Mouse (Mus musculus): ENCODE data around the gene Tescl. TPM values are rescaled to one million over a fixed set of nuclear protein-coding genes. Genes with fewer than 3 reads are reported as not detected.

Gene Tescl
- polyA plus RNA-seq, 1 experiment from 2014 or later = not detected

- Histone ChIP-seq H3K27ac (ENCODE audit: low read depth) (no peak overlapping the region), H3K4me2 (no peak overlapping the region), H3K9me3 (ENCODE audit: low read depth, low read length) (no peaks in the 10 kb centered on the region), H3K36me3 (ENCODE audit: insufficient read depth) (no peaks in the 10 kb centered on the region), H3K4me3 (ENCODE audit: low read depth, low read length) (no peak overlapping the region), H3K27me3 (ENCODE audit: insufficient read depth, low read length) (no peaks in the 10 kb centered on the region), H3K4me1 (ENCODE audit: insufficient read depth) (no peaks in the 10 kb centered on the region), H3K9ac (no peak overlapping the region)
- WGBS = 60% methylated on average over 7 of the region's 7 CpGs
- no peak for TF ChIP-seq CTCF (IDR thresholded peaks at IDR 0.05; ENCODE audit: low read depth)
- ATAC-seq (ENCODE audit: insufficient read depth) = no peak
- no peak for DNase-seq
These were observed 10.1 kb upstream of the Tescl start for GRCm38 (mm10) chr7:24343701-24344272.

GRCm38 (mm10) chr7:24338241-24338640, 4.5 kb upstream of the Tescl start:
- TF ChIP-seq CTCF (IDR thresholded peaks at IDR 0.05; ENCODE audit: low read depth) = peak; percentile 27; the same call in 1 of the 2 replicates
- H3K27ac ChIP-seq (ENCODE audit: low read depth) = no peak overlapping the region
- WGBS = 39% methylated on average over 2 of the region's 2 CpGs
- DNase-seq (no peak), ATAC-seq (ENCODE audit: insufficient read depth) (no peak)
- H3K36me3 ChIP-seq (ENCODE audit: insufficient read depth) = no peaks in the 10 kb centered on the region
- no peaks in the 10 kb centered on the region for H3K4me1 ChIP-seq (ENCODE audit: insufficient read depth)
- H3K27me3 ChIP-seq (ENCODE audit: insufficient read depth, low read length) = peaks cover 7% of the 10 kb centered on the region
- no peaks in the 10 kb centered on the region for H3K9me3 ChIP-seq (ENCODE audit: low read depth, low read length)
- no peak overlapping the region for H3K9ac ChIP-seq
- no peak overlapping the region for H3K4me3 ChIP-seq (ENCODE audit: low read depth, low read length)
- H3K4me2 ChIP-seq = no peak overlapping the region

- Histone ChIP-seq H3K36me3 (ENCODE audit: insufficient read depth) (no peaks in the 10 kb centered on the region), H3K4me3 (ENCODE audit: low read depth, low read length) (no peak overlapping the region), H3K9me3 (ENCODE audit: low read depth, low read length) (no peaks in the 10 kb centered on the region), H3K27ac (ENCODE audit: low read depth) (no peak overlapping the region), H3K9ac (no peak overlapping the region), H3K4me2 (no peak overlapping the region), H3K27me3 (ENCODE audit: insufficient read depth, low read length) (peaks cover 10% of the 10 kb centered on the region), H3K4me1 (ENCODE audit: insufficient read depth) (no peaks in the 10 kb centered on the region)
- peak; percentile 91 for DNase-seq
- peak; percentile 76 for TF ChIP-seq CTCF (IDR thresholded peaks at IDR 0.05; ENCODE audit: low read depth)
- 14% methylated on average over 5 of the region's 5 CpGs for WGBS
- ATAC-seq (ENCODE audit: insufficient read depth) = peak; percentile 17; the same call in 1 of the 2 replicates
These were observed 2.1 kb upstream of the Tescl start for GRCm38 (mm10) chr7:24335699-24336309.

DNA sequence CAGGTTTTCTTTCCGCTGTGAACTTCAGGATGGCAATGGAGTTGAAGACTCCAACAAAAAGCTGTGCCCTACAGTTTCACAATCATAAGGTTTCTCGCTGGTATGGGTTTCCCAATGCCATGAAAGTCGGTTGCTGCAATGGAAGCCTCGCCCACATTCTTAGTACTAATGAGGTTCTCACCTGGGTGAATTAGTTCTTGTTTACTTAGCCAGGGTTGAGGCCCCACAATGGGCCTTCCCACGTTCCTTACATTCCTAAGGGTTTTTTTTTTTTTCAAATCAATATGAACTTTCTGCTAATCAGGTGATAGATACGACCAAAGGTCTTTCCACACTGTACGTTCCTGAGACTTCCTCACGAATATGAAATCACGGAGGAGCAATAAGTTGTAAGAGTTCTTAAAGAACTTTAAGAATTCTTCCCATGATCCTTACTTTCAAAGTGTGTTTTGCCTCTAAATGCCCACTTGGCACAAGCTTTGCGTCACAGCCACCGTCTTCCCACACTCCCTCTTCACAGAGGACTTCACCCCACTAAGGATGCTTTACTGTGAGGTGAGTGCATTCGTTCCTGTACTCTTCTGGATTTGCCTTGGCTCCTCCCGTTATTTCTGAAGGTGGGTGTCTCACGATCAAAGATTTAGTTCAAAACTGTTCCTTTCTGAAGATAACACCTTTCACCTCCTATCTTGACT, 6.3 kb downstream of the Tescl start:
- H3K4me1 ChIP-seq (ENCODE audit: insufficient read depth) = no peaks in the 10 kb centered on the region
- peaks cover 6% of the 10 kb centered on the region; the same call in 1 of the 2 replicates for H3K9me3 ChIP-seq (ENCODE audit: low read depth, low read length)
- no peaks in the 10 kb centered on the region for H3K27me3 ChIP-seq (ENCODE audit: insufficient read depth, low read length)
- H3K4me3 ChIP-seq (ENCODE audit: low read depth, low read length) = no peak overlapping the region
- DNase-seq (no peak), ATAC-seq (ENCODE audit: insufficient read depth) (no peak)
- 70% methylated on average over 14 of the region's 14 CpGs for WGBS
- no peak overlapping the region for H3K9ac ChIP-seq
- TF ChIP-seq CTCF (IDR thresholded peaks at IDR 0.05; ENCODE audit: low read depth) = no peak
- H3K36me3 ChIP-seq (ENCODE audit: insufficient read depth) = no peaks in the 10 kb centered on the region
- no peak overlapping the region for H3K27ac ChIP-seq (ENCODE audit: low read depth)
- no peak overlapping the region for H3K4me2 ChIP-seq

- peak overlapping the region; percentile 56 for H3K4me2 ChIP-seq
- DNase-seq = no peak
- no peak overlapping the region for H3K27ac ChIP-seq (ENCODE audit: low read depth)
- H3K36me3 ChIP-seq (ENCODE audit: insufficient read depth) = no peaks in the 10 kb centered on the region
- no peak for TF ChIP-seq CTCF (IDR thresholded peaks at IDR 0.05; ENCODE audit: low read depth)
- peak overlapping the region; percentile 29; the same call in 1 of the 2 replicates for H3K9ac ChIP-seq
- ATAC-seq (ENCODE audit: insufficient read depth) = no peak
- peaks cover 6% of the 10 kb centered on the region; the same call in 1 of the 2 replicates for H3K9me3 ChIP-seq (ENCODE audit: low read depth, low read length)
- H3K4me3 ChIP-seq (ENCODE audit: low read depth, low read length) = peak overlapping the region; percentile 24
- WGBS = 50% methylated on average over 20 of the region's 20 CpGs
- no peaks in the 10 kb centered on the region for H3K27me3 ChIP-seq (ENCODE audit: insufficient read depth, low read length)
- no peaks in the 10 kb centered on the region for H3K4me1 ChIP-seq (ENCODE audit: insufficient read depth)
These were observed 7.2 kb downstream of the Tescl start for GRCm38 (mm10) chr7:24326273-24327135.

GRCm38 (mm10) chr7:24325675-24326128, 8.0 kb downstream of the Tescl start:
- H3K27me3 ChIP-seq (ENCODE audit: insufficient read depth, low read length) = no peaks in the 10 kb centered on the region
- peak overlapping the region; percentile 56 for H3K4me2 ChIP-seq
- no peaks in the 10 kb centered on the region for H3K4me1 ChIP-seq (ENCODE audit: insufficient read depth)
- peak overlapping the region; percentile 29; the same call in 1 of the 2 replicates for H3K9ac ChIP-seq
- H3K9me3 ChIP-seq (ENCODE audit: low read depth, low read length) = peaks cover 6% of the 10 kb centered on the region; the same call in 1 of the 2 replicates
- ATAC-seq (ENCODE audit: insufficient read depth) = peak; percentile 63
- no peaks in the 10 kb centered on the region for H3K36me3 ChIP-seq (ENCODE audit: insufficient read depth)
- 5% methylated on average over 13 of the region's 13 CpGs for WGBS
- peak; percentile 48 for DNase-seq
- peak overlapping the region; percentile 24 for H3K4me3 ChIP-seq (ENCODE audit: low read depth, low read length)
- no peak overlapping the region for H3K27ac ChIP-seq (ENCODE audit: low read depth)
- TF ChIP-seq CTCF (IDR thresholded peaks at IDR 0.05; ENCODE audit: low read depth) = 0 out of 2 replicates have a peak, but pooled peaks have one; percentile 9

Data from lung, embryonic 14.5 days (tissue).